Mouse (Mus musculus) testis, adult 2 months (tissue): ENCODE data around the gene Calm1. TPM values are rescaled to one million over a fixed set of nuclear protein-coding genes. Genes with fewer than 3 reads are reported as not detected.

ENCODE experiments used
- H3K27ac ChIP-seq: fragments of 200-500 bp; 2 replicates; pipeline ENCODE4 v1.5.1; 2012; ENCODE audit warnings: low read depth, low read length; ENCODE audit not compliant: control insufficient read depth, insufficient read depth
- H3K27me3 ChIP-seq: fragments of 200-500 bp; 2 replicates; pipeline ENCODE4 v1.6.1; 2012; ENCODE audit warnings: mild to moderate bottlenecking, low read length, moderate library complexity; ENCODE audit not compliant: control insufficient read depth, insufficient read depth
- H3K36me3 ChIP-seq: fragments of 200-500 bp; 2 replicates; pipeline ENCODE4 v1.6.1; 2012; ENCODE audit warnings: mild to moderate bottlenecking, low read length; ENCODE audit not compliant: control insufficient read depth, insufficient read depth
- H3K4me1 ChIP-seq: fragments of 200-500 bp; 2 replicates; pipeline ENCODE4 v1.6.1; 2012; ENCODE audit warnings: low read length; ENCODE audit not compliant: control insufficient read depth, insufficient read depth
- H3K4me3 ChIP-seq: fragments of 200-500 bp; 2 replicates; pipeline ENCODE4 v1.5.1; 2012; ENCODE audit warnings: low read depth, mild to moderate bottlenecking, low read length, moderate library complexity, mixed read lengths; ENCODE audit not compliant: control insufficient read depth
- CTCF ChIP-seq: fragments of 200-500 bp; IDR thresholded peaks from 2 replicates; pipeline ENCODE4 v1.5.1; 2012; ENCODE audit warnings: low read depth, mild to moderate bottlenecking, inconsistent platforms, low read length, moderate library complexity; ENCODE audit not compliant: control insufficient read depth, insufficient read depth, insufficient replicate concordance
- POLR2A ChIP-seq: fragments of 200-500 bp; IDR thresholded peaks from 2 replicates; pipeline ENCODE4 v1.6.1; 2012; ENCODE audit warnings: low read depth, mild to moderate bottlenecking, inconsistent platforms, low read length, moderate library complexity; ENCODE audit not compliant: control insufficient read depth
- polyA plus RNA-seq: library from polyadenylated mRNA; depleted of rRNA; stranded (reverse); fragments of >200 nt; gene quantifications from 2 replicates; pipeline ENCODE4 v1.2.3, GENCODE M21; 2012

Calm1 gene
- polyA plus RNA-seq, 1 experiment, result 331 TPM

GRCm38 (mm10) chr12:100220012-100220411 lies 20.8 kb downstream of the Calm1 start:
- no peaks in the 10 kb centered on the region for H3K27me3 ChIP-seq
- TF ChIP-seq CTCF (no peak), POLR2A (no peak)
- peaks cover 3% of the 10 kb centered on the region; the same call in 1 of the 2 replicates for H3K4me1 ChIP-seq
- no peak overlapping the region for H3K27ac ChIP-seq
- H3K4me3 ChIP-seq, result no peak overlapping the region
- H3K36me3 ChIP-seq, result no peaks in the 10 kb centered on the region

- Histone ChIP-seq H3K4me3 (no peak overlapping the region), H3K4me1 (peaks cover 3% of the 10 kb centered on the region; the same call in 1 of the 2 replicates), H3K36me3 (no peaks in the 10 kb centered on the region), H3K27ac (no peak overlapping the region), H3K27me3 (no peaks in the 10 kb centered on the region)
- TF ChIP-seq POLR2A (no peak), CTCF (no peak)
Measured at GRCm38 (mm10) chr12:100221608-100222321, 22.5 kb downstream of the Calm1 start.

GRCm38 (mm10) chr12:100222322-100222993 lies 23.2 kb downstream of the Calm1 start:
- peaks cover 3% of the 10 kb centered on the region; the same call in 1 of the 2 replicates for H3K4me1 ChIP-seq
- no peaks in the 10 kb centered on the region for H3K36me3 ChIP-seq
- H3K4me3 ChIP-seq, result no peak overlapping the region
- TF ChIP-seq CTCF (no peak), POLR2A (no peak)
- no peak overlapping the region for H3K27ac ChIP-seq
- no peaks in the 10 kb centered on the region for H3K27me3 ChIP-seq

GRCm38 (mm10) chr12:100223531-100223930 lies 24.3 kb downstream of the Calm1 start:
- no peak overlapping the region for H3K27ac ChIP-seq
- no peak for TF ChIP-seq CTCF
- TF ChIP-seq POLR2A, result no peak
- H3K4me1 ChIP-seq, result peaks cover 3% of the 10 kb centered on the region; the same call in 1 of the 2 replicates

GRCm38 (mm10) chr12:100225196-100225595 lies 26.0 kb downstream of the Calm1 start:
- no peak overlapping the region for H3K27ac ChIP-seq
- H3K4me1 ChIP-seq, result peaks cover 3% of the 10 kb centered on the region; the same call in 1 of the 2 replicates
- H3K27me3 ChIP-seq, result no peaks in the 10 kb centered on the region
- no peaks in the 10 kb centered on the region for H3K36me3 ChIP-seq
- no peak for TF ChIP-seq CTCF
- TF ChIP-seq POLR2A, result no peak
- no peak overlapping the region for H3K4me3 ChIP-seq

More at GRCm38 (mm10) chr12:100223531-100223930, 24.3 kb downstream of the Calm1 start:
- H3K36me3 ChIP-seq, result no peaks in the 10 kb centered on the region
- no peaks in the 10 kb centered on the region for H3K27me3 ChIP-seq
- no peak overlapping the region for H3K4me3 ChIP-seq

- Histone ChIP-seq H3K27me3 (no peaks in the 10 kb centered on the region), H3K4me1 (peaks cover 3% of the 10 kb centered on the region; the same call in 1 of the 2 replicates), H3K36me3 (no peaks in the 10 kb centered on the region), H3K4me3 (no peak overlapping the region), H3K27ac (no peak overlapping the region)
- TF ChIP-seq CTCF, result no peak
- TF ChIP-seq POLR2A, result no peak
Measured at GRCm38 (mm10) chr12:100226073-100226472, 26.8 kb downstream of the Calm1 start.

- Histone ChIP-seq H3K36me3 (no peaks in the 10 kb centered on the region), H3K27ac (no peak overlapping the region), H3K4me1 (peaks cover under 1% of the 10 kb centered on the region; the same call in 1 of the 2 replicates), H3K27me3 (no peaks in the 10 kb centered on the region), H3K4me3 (no peak overlapping the region)
- TF ChIP-seq POLR2A, result no peak
- no peak for TF ChIP-seq CTCF
Measured at GRCm38 (mm10) chr12:100226621-100227020, 27.4 kb downstream of the Calm1 start.
